Mouse (Mus musculus): ENCODE data around the gene Lnx1. TPM values are rescaled to one million over a fixed set of nuclear protein-coding genes. Genes with fewer than 3 reads are reported as not detected.

Gene Lnx1
- total RNA-seq, 2 experiments from 2014 or later = 3.9 to 5.0 TPM

DNA sequence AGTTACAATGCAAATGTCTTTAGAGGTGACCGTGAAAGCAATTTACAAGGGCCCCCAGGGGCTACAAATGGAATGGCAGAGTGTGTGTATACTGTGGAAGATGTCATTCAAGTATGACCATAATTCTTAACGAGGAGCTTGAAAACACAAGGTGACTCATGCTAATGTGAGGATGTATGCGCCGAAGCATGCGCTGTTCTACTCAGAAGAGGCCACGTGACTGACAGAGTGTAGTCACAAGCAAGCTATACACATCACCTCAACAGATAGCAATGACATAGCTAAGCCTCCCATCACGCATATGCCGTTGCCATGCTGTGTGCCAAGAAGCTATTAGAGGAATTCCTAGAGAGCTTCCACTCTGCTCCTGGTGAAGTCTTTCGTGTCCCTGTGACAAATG lies 5.2 kb downstream of the Lnx1 start:
- DNase-seq = no peak

DNA sequence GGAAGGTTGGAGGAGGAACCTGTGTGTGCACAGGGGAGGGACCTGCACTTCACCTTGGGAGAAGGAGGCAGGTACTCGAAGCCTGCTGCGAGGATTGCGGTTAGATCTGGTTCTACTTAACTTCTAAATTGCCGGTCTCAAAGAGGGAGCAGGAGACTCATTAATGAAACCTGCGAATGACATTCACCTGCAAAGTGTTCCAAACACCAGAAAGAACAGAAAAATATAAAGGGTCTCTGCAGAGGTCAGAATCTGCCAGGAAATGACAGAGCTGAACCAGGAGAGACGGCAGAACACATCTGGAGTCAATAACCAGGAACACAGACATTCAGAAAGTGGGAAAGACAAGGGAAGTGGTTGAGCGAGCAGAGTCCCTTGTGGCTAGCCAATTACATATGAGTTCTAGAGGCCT lies 8.3 kb downstream of the Lnx1 start:
- no peak for DNase-seq

- DNase-seq = no peak
These were observed 8.9 kb downstream of the Lnx1 start for GRCm38 (mm10) chr5:74693836-74694235.

GRCm38 (mm10) chr5:74692411-74693090 lies 10.2 kb downstream of the Lnx1 start:
- no peak for DNase-seq

DNA sequence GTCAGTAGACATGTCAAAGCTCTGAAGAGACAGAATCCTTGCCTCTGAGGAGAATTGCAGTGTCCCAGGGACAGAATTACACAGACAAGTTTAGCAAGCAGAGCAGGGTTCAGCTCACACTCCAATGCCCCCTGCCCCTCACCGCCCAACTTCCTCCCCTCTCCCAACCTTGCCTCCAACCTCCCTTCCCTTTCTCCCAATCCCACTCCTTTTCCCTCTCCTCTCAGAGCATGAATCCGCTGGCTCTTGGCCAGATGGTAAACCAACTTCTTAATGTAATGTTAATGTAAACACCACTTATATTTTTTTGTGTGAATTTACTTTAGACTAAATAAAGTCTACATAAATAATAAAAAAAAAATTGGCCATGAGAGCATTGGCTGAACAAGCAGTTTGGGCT lies 13.9 kb downstream of the Lnx1 start:
- no peak for DNase-seq

DNA sequence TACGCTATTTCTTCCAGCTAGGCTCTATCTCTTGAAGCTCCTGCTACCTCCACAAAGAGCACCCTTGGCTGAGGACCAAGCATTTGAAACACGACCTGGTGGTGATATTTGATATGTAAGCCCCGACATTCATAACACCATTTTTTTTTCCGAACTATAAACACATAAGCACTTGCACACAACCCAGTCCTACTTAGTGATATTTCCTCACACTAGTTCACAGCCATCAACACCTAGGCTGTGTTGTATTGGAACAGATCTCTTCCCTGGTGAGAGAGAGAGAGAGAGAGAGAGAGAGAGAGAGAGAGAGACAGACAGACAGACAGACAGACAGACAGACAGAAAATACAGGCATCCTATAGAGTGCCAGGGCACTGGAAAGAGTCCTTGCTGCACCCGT lies 17.8 kb downstream of the Lnx1 start:
- no peak for DNase-seq

DNA sequence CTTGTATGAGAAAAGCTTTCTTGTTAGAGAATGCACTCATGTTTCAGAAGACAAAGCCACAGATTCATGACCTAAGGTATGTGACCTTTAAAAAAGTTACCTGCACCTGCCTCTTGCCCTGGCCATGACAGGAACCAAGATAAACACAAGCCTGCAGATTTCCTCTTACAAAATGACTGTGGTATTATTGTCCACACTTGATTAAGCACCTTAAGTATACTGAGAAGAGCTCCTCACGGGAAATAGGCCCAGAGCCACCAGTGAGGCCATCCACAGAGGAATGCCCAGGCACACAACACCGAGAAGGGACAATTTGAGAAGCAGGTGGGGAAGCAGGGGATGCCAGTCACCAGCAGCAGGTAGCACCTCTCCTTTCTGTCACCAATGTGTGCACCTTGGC lies 18.9 kb downstream of the Lnx1 start:
- no peak for DNase-seq

GRCm38 (mm10) chr5:74682735-74683134 lies 20.0 kb downstream of the Lnx1 start:
- no peak for DNase-seq

GRCm38 (mm10) chr5:74679631-74680030 lies 23.1 kb downstream of the Lnx1 start:
- DNase-seq = no peak

GRCm38 (mm10) chr5:74678693-74679092 lies 24.0 kb downstream of the Lnx1 start:
- no peak for DNase-seq

- peak; percentile 13 to 22 for DNase-seq
These were observed 25.0 kb downstream of the Lnx1 start for GRCm38 (mm10) chr5:74677399-74678338.

GRCm38 (mm10) chr5:74672556-74672955 lies 30.2 kb downstream of the Lnx1 start:
- DNase-seq = peak; percentile 7 to 33

- DNase-seq = peak; percentile 25 to 39
These were observed 31.8 kb downstream of the Lnx1 start for GRCm38 (mm10) chr5:74670877-74671276.

- no peak for DNase-seq
These were observed 32.8 kb downstream of the Lnx1 start for GRCm38 (mm10) chr5:74669925-74670324.

DNA sequence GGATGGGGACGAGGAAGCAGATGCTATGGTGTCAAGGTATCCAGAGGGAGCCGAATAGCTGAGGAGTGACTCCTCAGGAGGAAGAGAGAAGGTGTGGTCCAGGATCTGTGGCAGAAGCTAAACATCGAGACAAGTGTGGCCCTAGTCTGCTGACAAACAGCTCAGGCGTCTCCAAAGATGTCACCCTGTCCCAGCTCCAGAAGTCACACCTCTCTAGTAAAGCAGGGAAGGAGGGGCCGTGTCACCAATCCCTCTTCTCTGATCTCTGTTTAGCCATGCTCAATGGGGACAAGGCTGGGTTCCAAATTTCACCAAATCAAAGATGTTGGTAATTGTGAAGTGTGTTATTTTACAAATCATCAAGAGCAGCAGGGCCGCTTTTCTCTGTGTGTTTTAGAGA lies 33.8 kb downstream of the Lnx1 start:
- no peak for DNase-seq

- no peak for DNase-seq
These were observed 40.1 kb downstream of the Lnx1 start for GRCm38 (mm10) chr5:74662618-74663017.

- no peak for DNase-seq
These were observed 40.8 kb downstream of the Lnx1 start for GRCm38 (mm10) chr5:74661734-74662560.

GRCm38 (mm10) chr5:74659856-74660255 lies 42.9 kb downstream of the Lnx1 start:
- no peak for DNase-seq

DNA sequence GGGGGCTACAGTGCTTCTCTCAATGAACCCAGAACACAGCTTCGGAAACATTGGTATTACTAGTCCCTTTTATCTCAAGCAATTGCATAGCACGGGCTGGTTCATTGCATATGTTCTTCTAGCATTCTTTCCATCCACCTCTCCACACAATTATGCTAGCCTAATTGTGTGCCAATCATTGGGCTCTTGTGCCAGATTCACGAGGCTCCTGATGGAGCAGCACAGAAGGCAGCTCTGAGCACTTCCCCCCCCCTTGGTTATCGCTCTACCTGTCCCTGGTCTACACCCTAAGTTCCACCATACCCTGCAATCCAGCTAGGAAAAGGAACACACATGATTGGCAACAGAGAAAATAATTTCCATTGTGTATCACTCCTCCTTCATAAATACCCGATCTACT lies 43.4 kb downstream of the Lnx1 start:
- DNase-seq = no peak

DNA sequence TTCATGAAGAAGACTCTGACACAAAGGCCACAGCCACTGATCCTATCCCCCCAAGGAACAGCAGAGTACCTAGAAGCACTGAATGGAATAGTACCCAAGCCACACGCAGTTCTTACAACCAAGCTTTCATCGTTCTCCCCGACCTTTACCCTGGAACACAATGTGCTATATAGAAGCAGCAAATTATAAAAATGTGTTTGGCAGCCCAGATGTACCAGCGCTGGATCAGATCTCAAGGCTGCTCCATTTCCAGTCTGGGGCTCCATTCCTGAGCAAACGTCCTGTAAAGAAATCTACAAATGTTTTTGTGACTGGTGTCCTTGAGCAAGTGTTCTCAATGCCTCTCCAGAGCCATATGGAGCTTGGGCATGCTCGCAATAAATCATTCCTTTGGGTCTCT lies 44.8 kb downstream of the Lnx1 start:
- DNase-seq = no peak

GRCm38 (mm10) chr5:74656410-74656809 lies 46.3 kb downstream of the Lnx1 start:
- no peak for DNase-seq

GRCm38 (mm10) chr5:74654527-74654926 lies 48.2 kb downstream of the Lnx1 start:
- no peak for DNase-seq

GRCm38 (mm10) chr5:74653766-74654165 lies 48.9 kb downstream of the Lnx1 start:
- no peak for DNase-seq
